Mouse (Mus musculus) midbrain, embryonic 13.5 days (tissue): ENCODE measurements around the gene Nell1. TPM values are rescaled to one million over a fixed set of nuclear protein-coding genes. Genes with fewer than 3 reads are reported as not detected.

Experiments used
- ATAC-seq: fragments of 200-750 bp; cut with Nextera tagmentation; 2 replicates; pipeline ENCODE4 v1.8.0; 2017; ENCODE audit warnings: mild to moderate bottlenecking, moderate TSS enrichment, moderate library complexity
- H3K27ac ChIP-seq: fragments of 300-500 bp; sonication (generic); 2 replicates; pipeline ENCODE4 v1.5.1; 2015; ENCODE audit warnings: inconsistent platforms, mild to moderate bottlenecking, moderate library complexity
- H3K27me3 ChIP-seq: fragments of 300-500 bp; sonication (generic); 2 replicates; pipeline ENCODE4 v1.6.1; 2015; ENCODE audit warnings: mild to moderate bottlenecking, inconsistent platforms
- H3K36me3 ChIP-seq: fragments of 300-500 bp; sonication (generic); 2 replicates; pipeline ENCODE4 v1.6.1; 2015; ENCODE audit warnings: mild to moderate bottlenecking, inconsistent platforms
- H3K4me1 ChIP-seq: fragments of 300-500 bp; sonication (generic); replicated peaks from 2 replicates; pipeline ENCODE4 v1.6.1; 2015; ENCODE audit warnings: inconsistent platforms
- H3K4me2 ChIP-seq: fragments of 300-500 bp; sonication (generic); replicated peaks from 2 replicates; pipeline ENCODE4 v1.6.1; 2015; ENCODE audit warnings: moderate library complexity, mild to moderate bottlenecking, inconsistent platforms
- H3K4me3 ChIP-seq: fragments of 300-500 bp; sonication (generic); replicated peaks from 2 replicates; pipeline ENCODE4 v1.5.1; 2015; ENCODE audit warnings: mild to moderate bottlenecking, inconsistent platforms
- H3K9ac ChIP-seq: fragments of 300-500 bp; sonication (generic); replicated peaks from 2 replicates; pipeline ENCODE4 v1.6.1; 2015; ENCODE audit warnings: mild to moderate bottlenecking, inconsistent platforms
- H3K9me3 ChIP-seq: fragments of 300-500 bp; sonication (generic); 2 replicates; pipeline ENCODE4 v1.6.1; 2016; ENCODE audit warnings: mild to moderate bottlenecking, inconsistent platforms
- WGBS: fragments of 180-500 bp; shearing (Covaris S2); methylation state at CpG from one replicate; pipeline ENCODE4 v1.1.7; 2015; 5-methylcytosine and 5-hydroxymethylcytosine counted together
- polyA plus RNA-seq: library from polyadenylated mRNA; unstranded; fragments of >200 nt; fragmentation: Nextera tagmentation; extraction: Ambion mirVana; gene quantifications from 2 replicates; pipeline ENCODE4 v1.2.1, GENCODE M21; 2015

Nell1 gene
- polyA plus RNA-seq, 1 experiment from 2014 or later = 7.9 TPM

DNA sequence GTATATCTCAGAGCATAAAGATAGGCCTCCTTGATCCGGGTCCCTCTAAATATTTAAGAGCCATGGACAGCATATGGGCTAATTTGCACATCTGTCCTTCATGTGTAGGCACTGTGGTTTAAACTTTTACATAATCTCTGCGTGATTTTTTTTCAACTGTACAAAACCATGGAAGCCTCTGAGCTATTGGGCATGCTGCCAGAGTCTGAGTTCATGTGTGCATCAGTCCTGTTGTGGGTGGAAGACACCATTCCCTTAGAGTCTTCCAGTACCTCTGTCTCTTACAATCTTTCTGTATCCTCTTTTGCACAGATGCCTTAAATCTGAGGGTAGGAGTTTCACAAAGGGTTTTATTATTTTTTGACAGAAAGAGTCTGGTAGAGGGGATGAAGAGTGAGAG is 639.4 kb downstream of the Nell1 start:
- WGBS = 61% methylated on average over 2 of the region's 2 CpGs
- Histone ChIP-seq H3K4me1 (0 out of 2 replicates have a peak, but pooled peaks cover 6% of the 10 kb centered on the region), H3K9me3 (no peaks in the 10 kb centered on the region), H3K4me3 (no peak overlapping the region), H3K4me2 (no peak overlapping the region), H3K9ac (no peak overlapping the region), H3K27ac (no peak overlapping the region), H3K36me3 (no peaks in the 10 kb centered on the region), H3K27me3 (no peaks in the 10 kb centered on the region)
- ATAC-seq = no peak

DNA sequence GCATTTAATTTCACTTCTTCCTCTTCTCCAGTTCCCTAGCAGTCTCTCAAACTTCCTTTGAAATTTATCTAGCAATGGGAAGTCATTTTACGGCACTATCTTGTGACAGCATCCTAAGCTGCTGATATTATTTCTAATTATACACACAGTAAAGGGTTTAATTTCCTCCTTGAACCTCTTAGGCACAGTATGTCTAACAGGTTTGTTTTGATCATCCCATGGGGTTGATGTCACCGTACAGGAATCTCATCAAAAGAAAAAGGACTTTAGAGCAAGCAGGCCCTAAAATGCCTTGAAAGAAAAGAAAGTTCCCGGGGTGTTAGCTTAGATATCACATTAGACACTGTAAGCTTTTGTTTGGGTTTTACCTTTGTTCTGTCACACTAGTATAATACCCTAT is 654.5 kb downstream of the Nell1 start:
- WGBS = 55% methylated on average over 3 of the region's 3 CpGs
- Histone ChIP-seq H3K9me3 (no peaks in the 10 kb centered on the region), H3K9ac (no peak overlapping the region), H3K27ac (no peak overlapping the region), H3K27me3 (no peaks in the 10 kb centered on the region), H3K4me3 (no peak overlapping the region), H3K4me1 (no peaks in the 10 kb centered on the region), H3K4me2 (no peak overlapping the region), H3K36me3 (no peaks in the 10 kb centered on the region)
- no peak for ATAC-seq

DNA sequence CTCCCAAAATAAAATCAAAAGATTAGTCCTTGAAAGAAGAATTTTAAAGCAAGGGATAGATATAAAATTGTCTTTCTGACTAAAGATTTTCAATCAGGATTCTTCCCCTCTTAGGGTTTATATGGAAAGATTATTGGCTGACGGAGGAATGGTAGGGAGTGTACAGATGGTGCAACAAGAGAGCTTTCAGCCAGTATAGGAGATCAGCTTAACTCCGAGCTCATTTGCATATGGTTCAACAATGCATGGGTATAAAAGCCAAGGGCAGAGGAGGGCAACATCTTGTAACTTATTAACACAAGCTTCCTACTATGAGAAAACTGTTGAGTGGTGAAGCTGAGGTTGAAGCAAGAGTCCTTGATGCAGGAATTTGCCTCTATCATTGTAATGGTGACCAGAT is 658.5 kb downstream of the Nell1 start:
- 44% methylated on average over 2 of the region's 2 CpGs for WGBS
- ATAC-seq = no peak; the same call in 1 of the 2 replicates

DNA sequence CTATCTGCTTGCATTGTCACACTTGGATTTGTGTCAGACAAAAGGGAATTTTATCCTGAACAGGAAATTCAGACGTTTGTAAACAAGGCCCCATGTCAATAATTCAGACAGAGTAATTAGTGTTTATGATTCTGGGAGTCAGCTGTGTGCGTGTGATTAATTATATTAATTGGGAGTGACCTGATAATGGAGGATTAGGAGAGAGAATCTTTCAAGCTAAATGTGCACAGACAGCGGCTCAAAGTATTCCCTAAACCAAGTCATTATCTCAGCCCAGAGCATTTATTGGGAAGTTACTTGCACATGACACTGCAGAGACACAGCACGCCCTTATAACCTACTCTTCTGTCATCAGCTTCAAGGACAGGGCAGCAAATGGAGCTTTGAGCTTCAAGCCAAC is 697.6 kb downstream of the Nell1 start:
- H3K4me3 ChIP-seq = no peak overlapping the region
- H3K9me3 ChIP-seq = no peaks in the 10 kb centered on the region
- no peaks in the 10 kb centered on the region for H3K27me3 ChIP-seq
- H3K4me1 ChIP-seq = no peaks in the 10 kb centered on the region
- no peak overlapping the region for H3K27ac ChIP-seq
- no peak overlapping the region for H3K9ac ChIP-seq
- H3K4me2 ChIP-seq = no peak overlapping the region
- no peaks in the 10 kb centered on the region for H3K36me3 ChIP-seq
- 67% methylated on average over 4 of the region's 4 CpGs for WGBS
- ATAC-seq = no peak

More for the DNA sequence above, 658.5 kb downstream of the Nell1 start:
- Histone ChIP-seq H3K9me3 (no peaks in the 10 kb centered on the region), H3K36me3 (no peaks in the 10 kb centered on the region), H3K9ac (no peak overlapping the region), H3K27me3 (no peaks in the 10 kb centered on the region), H3K27ac (no peak overlapping the region), H3K4me2 (no peak overlapping the region), H3K4me3 (no peak overlapping the region), H3K4me1 (no peaks in the 10 kb centered on the region)

DNA sequence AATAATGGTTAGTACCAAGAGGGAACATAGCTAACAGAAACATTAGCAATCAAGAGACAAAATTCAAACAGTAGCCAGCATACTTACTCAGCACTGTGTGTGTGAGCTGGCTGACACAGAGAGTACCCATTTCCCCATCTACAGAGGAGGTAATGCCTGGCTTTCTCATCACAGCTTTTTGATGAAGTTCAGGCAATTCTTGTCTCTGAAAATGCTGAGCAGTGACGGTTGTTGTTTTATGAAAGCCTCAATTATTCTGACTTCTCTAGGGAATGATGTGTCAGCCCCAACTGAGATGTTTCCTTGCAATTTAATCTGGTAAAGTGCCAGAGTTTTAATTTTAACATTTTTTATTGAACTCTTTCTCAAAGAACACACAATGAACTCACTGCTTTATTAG is 700.8 kb downstream of the Nell1 start:
- Histone ChIP-seq H3K9me3 (no peaks in the 10 kb centered on the region), H3K27me3 (no peaks in the 10 kb centered on the region), H3K36me3 (no peaks in the 10 kb centered on the region), H3K4me2 (no peak overlapping the region), H3K27ac (no peak overlapping the region), H3K4me1 (no peaks in the 10 kb centered on the region), H3K4me3 (no peak overlapping the region), H3K9ac (no peak overlapping the region)
- WGBS = 69% methylated on average over 1 of the region's 1 CpGs
- ATAC-seq = no peak

DNA sequence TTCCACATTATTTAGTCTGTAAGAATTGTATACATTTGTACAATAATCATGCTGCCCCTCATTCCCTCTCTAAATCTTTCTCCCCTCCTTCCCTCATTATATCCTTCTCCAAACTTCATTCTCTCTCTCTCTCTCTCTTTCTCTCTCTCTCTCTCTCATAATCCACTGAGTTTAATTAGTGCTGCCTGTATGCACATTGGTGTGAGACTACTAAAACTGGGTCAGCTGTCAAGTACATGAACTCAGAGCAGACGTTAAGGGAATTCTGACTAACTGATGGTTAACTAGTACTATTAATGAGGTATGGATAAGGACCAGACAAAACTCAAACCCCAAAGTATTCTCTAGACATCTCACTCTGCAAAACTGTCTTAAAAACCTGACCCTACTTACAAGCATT is 702.8 kb downstream of the Nell1 start:
- Histone ChIP-seq H3K27ac (no peak overlapping the region), H3K36me3 (no peaks in the 10 kb centered on the region), H3K4me2 (no peak overlapping the region), H3K4me3 (no peak overlapping the region), H3K27me3 (no peaks in the 10 kb centered on the region), H3K4me1 (no peaks in the 10 kb centered on the region), H3K9me3 (no peaks in the 10 kb centered on the region), H3K9ac (no peak overlapping the region)
- no peak for ATAC-seq
- 67% methylated on average over 1 of the region's 1 CpGs for WGBS

- Histone ChIP-seq H3K9me3 (no peaks in the 10 kb centered on the region), H3K4me1 (no peaks in the 10 kb centered on the region), H3K9ac (no peak overlapping the region), H3K4me3 (no peak overlapping the region), H3K27me3 (no peaks in the 10 kb centered on the region), H3K36me3 (no peaks in the 10 kb centered on the region), H3K27ac (no peak overlapping the region), H3K4me2 (no peak overlapping the region)
- 69% methylated on average over 5 of the region's 5 CpGs for WGBS
- 0 out of 2 replicates have a peak, but pooled peaks have one; percentile 58 for ATAC-seq
These were observed 711.7 kb downstream of the Nell1 start for GRCm38 (mm10) chr7:50686337-50686736.

- H3K27me3 ChIP-seq = no peaks in the 10 kb centered on the region
- no peak overlapping the region for H3K9ac ChIP-seq
- no peaks in the 10 kb centered on the region for H3K9me3 ChIP-seq
- WGBS = 32% methylated on average over 3 of the region's 3 CpGs
- H3K4me2 ChIP-seq = no peak overlapping the region
- H3K4me1 ChIP-seq = no peaks in the 10 kb centered on the region
- H3K36me3 ChIP-seq = no peaks in the 10 kb centered on the region
- no peak for ATAC-seq
- no peak overlapping the region for H3K4me3 ChIP-seq
- no peak overlapping the region for H3K27ac ChIP-seq
These were observed 750.5 kb downstream of the Nell1 start for GRCm38 (mm10) chr7:50725166-50725565.

DNA sequence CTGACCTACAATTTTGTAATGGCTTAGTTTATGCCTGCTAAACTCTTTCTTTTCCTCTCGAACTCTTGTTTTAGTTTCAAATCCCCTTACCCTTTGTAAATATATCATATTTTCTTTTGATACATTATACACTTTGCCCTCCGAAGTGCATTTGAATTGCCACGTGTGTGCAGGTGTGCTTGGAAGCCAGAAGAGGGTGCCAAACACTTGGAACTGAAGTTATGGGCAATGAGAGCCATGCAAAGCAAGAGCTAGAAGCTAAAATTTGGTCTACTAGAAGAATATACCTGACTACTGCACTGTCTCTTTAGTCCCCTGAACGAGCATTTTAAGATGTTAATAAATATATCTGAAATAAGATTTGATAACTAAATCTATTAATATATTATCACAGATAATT is 756.3 kb downstream of the Nell1 start:
- no peak overlapping the region for H3K4me3 ChIP-seq
- 51% methylated on average over 4 of the region's 4 CpGs for WGBS
- no peaks in the 10 kb centered on the region for H3K4me1 ChIP-seq
- ATAC-seq = no peak
- no peak overlapping the region for H3K27ac ChIP-seq
- no peak overlapping the region for H3K4me2 ChIP-seq
- no peaks in the 10 kb centered on the region for H3K9me3 ChIP-seq
- no peaks in the 10 kb centered on the region for H3K27me3 ChIP-seq
- no peaks in the 10 kb centered on the region for H3K36me3 ChIP-seq
- H3K9ac ChIP-seq = no peak overlapping the region

DNA sequence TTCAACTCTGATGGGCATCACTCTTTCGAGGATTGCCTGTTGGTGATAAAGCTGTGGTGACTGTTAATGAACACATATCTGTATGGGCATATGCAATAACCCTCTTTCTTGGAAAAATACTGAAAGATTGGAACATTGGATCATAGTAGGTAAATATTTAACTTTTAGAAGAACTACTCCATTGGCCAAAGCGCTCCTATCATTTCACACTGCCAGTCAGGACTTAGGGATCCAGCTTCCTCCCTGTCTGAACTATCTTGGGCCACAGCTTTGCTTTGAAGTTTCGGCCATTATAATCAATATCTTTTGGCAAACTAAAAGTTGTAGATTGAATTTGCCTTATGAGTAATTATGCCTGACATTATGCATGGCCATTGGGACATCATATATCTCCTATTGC is 780.9 kb downstream of the Nell1 start:
- H3K9ac ChIP-seq = no peak overlapping the region
- no peak overlapping the region for H3K4me3 ChIP-seq
- no peaks in the 10 kb centered on the region for H3K36me3 ChIP-seq
- H3K4me1 ChIP-seq = no peaks in the 10 kb centered on the region; the same call in 1 of the 2 replicates
- H3K4me2 ChIP-seq = no peak overlapping the region
- H3K27me3 ChIP-seq = no peaks in the 10 kb centered on the region
- WGBS = 93% methylated on average over 3 of the region's 3 CpGs
- H3K9me3 ChIP-seq = no peaks in the 10 kb centered on the region
- H3K27ac ChIP-seq = no peak overlapping the region
- ATAC-seq = no peak

- Histone ChIP-seq H3K27ac (no peak overlapping the region), H3K9ac (no peak overlapping the region)
- ATAC-seq = no peak
These were observed 781.7 kb downstream of the Nell1 start for GRCm38 (mm10) chr7:50756409-50756808.

DNA sequence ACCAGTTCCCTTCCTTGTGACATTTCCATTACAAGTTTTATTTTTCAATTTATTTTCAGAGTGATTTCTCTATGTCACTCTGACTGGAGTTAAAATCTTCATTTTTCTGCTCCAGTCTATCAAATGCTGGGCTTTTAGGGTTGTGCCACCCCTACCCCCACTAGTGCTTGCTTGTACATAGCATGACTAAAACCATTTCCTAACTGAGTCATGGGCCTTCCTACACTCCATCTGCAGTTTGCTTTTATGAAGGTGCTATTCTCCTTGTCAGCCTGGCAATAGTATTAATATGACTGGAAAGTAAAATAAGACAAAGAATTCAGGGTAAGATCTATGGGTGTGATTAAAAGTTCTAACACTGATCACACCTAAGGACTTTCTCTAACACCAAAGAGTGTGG is 798.9 kb downstream of the Nell1 start:
- no peak overlapping the region for H3K4me3 ChIP-seq
- no peaks in the 10 kb centered on the region for H3K9me3 ChIP-seq
- no peaks in the 10 kb centered on the region for H3K36me3 ChIP-seq
- H3K27me3 ChIP-seq = no peaks in the 10 kb centered on the region
- H3K4me2 ChIP-seq = no peak overlapping the region
- H3K27ac ChIP-seq = no peak overlapping the region
- no peak overlapping the region for H3K9ac ChIP-seq
- H3K4me1 ChIP-seq = no peaks in the 10 kb centered on the region
- ATAC-seq = no peak

More at GRCm38 (mm10) chr7:50756409-50756808, 781.7 kb downstream of the Nell1 start:
- 64% methylated on average over 5 of the region's 5 CpGs for WGBS
- Histone ChIP-seq H3K4me3 (no peak overlapping the region), H3K36me3 (no peaks in the 10 kb centered on the region), H3K9me3 (no peaks in the 10 kb centered on the region), H3K27me3 (no peaks in the 10 kb centered on the region), H3K4me2 (no peak overlapping the region), H3K4me1 (no peaks in the 10 kb centered on the region; the same call in 1 of the 2 replicates)

DNA sequence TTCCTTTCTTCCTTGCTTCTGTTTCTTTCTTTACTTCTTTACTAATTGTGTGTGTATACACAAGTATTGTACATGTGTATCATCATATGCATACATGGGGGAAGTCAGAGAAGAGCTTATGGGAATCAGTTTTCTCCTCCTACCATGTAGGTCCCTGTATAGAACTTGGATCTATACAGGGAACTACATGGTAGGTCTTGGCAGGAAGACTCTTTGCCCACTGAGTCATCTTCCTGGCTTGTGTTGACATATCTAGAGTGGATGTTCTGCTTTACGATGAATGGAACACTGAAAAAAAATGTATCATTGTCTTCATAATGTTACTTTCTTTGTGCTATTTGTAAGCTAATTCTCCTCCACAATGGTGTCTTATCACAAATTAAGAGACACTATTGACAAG is 806.4 kb downstream of the Nell1 start:
- H3K9ac ChIP-seq = no peak overlapping the region
- no peak overlapping the region for H3K27ac ChIP-seq
- no peaks in the 10 kb centered on the region for H3K27me3 ChIP-seq
- no peaks in the 10 kb centered on the region for H3K36me3 ChIP-seq
- 93% methylated on average over 1 of the region's 1 CpGs for WGBS
- H3K4me2 ChIP-seq = no peak overlapping the region
- H3K9me3 ChIP-seq = no peaks in the 10 kb centered on the region
- H3K4me1 ChIP-seq = no peaks in the 10 kb centered on the region
- no peak for ATAC-seq
- no peak overlapping the region for H3K4me3 ChIP-seq
